Mouse (Mus musculus) stomach, embryonic 15.5 days (tissue): ENCODE measurements around the gene Samsn1. TPM values are rescaled to one million over a fixed set of nuclear protein-coding genes. Genes with fewer than 3 reads are reported as not detected.
A peak's percentile ranks its signal among the peaks of the same experiment; 100 is the strongest.

Source experiments
- ATAC-seq: fragments of 200-750 bp; cut with Nextera tagmentation; 2 replicates; pipeline ENCODE4 v1.8.0; 2017; ENCODE audit warnings: low read depth, moderate number of reproducible peaks, moderate TSS enrichment; ENCODE audit not compliant: insufficient read depth, low FRiP score
- H3K27ac ChIP-seq: fragments of 300-500 bp; sonication (generic); 2 replicates; pipeline ENCODE4 v1.5.1; 2015; ENCODE audit warnings: mild to moderate bottlenecking, inconsistent platforms
- H3K27me3 ChIP-seq: fragments of 300-500 bp; sonication (generic); replicated peaks from 2 replicates; pipeline ENCODE4 v1.6.1; 2015; ENCODE audit warnings: inconsistent platforms
- H3K36me3 ChIP-seq: fragments of 300-500 bp; sonication (generic); 2 replicates; pipeline ENCODE4 v1.6.1; 2015; ENCODE audit warnings: inconsistent platforms
- H3K4me1 ChIP-seq: fragments of 300-500 bp; sonication (generic); 2 replicates; pipeline ENCODE4 v1.6.1; 2015; ENCODE audit warnings: inconsistent platforms
- H3K4me2 ChIP-seq: fragments of 300-500 bp; sonication (generic); 2 replicates; pipeline ENCODE4 v1.6.1; 2015; ENCODE audit warnings: mild to moderate bottlenecking, inconsistent platforms
- H3K4me3 ChIP-seq: fragments of 300-500 bp; sonication (generic); replicated peaks from 2 replicates; pipeline ENCODE4 v1.5.1; 2015; ENCODE audit warnings: inconsistent platforms
- H3K9ac ChIP-seq: fragments of 300-500 bp; sonication (generic); 2 replicates; pipeline ENCODE4 v1.6.1; 2015; ENCODE audit warnings: inconsistent platforms
- H3K9me3 ChIP-seq: fragments of 300-500 bp; sonication (generic); 2 replicates; pipeline ENCODE4 v1.6.1; 2016; ENCODE audit warnings: inconsistent platforms
- WGBS: fragments of 180-500 bp; shearing (Covaris S2); methylation state at CpG from one replicate; pipeline ENCODE4 v1.1.7; 2015; 5-methylcytosine and 5-hydroxymethylcytosine counted together
- polyA plus RNA-seq: library from polyadenylated mRNA; unstranded; fragments of >200 nt; fragmentation: Nextera tagmentation; extraction: Ambion mirVana; gene quantifications from 2 replicates; pipeline ENCODE4 v1.2.1, GENCODE M21; 2015

Gene Samsn1
- polyA plus RNA-seq, 1 experiment from 2014 or later = 3.7 TPM

GRCm38 (mm10) chr16:75865505-75865904, 156.6 kb downstream of the Samsn1 start:
- Histone ChIP-seq H3K27ac (no peak overlapping the region), H3K36me3 (no peaks in the 10 kb centered on the region), H3K4me1 (no peaks in the 10 kb centered on the region), H3K9ac (no peak overlapping the region), H3K4me2 (no peak overlapping the region), H3K4me3 (no peak overlapping the region), H3K27me3 (no peaks in the 10 kb centered on the region), H3K9me3 (no peaks in the 10 kb centered on the region)
- 77% methylated on average over 6 of the region's 6 CpGs for WGBS
- no peak for ATAC-seq

- no peaks in the 10 kb centered on the region for H3K4me1 ChIP-seq
- H3K27me3 ChIP-seq = no peaks in the 10 kb centered on the region
- no peak overlapping the region for H3K27ac ChIP-seq
- H3K4me2 ChIP-seq = no peak overlapping the region
- no peaks in the 10 kb centered on the region for H3K36me3 ChIP-seq
- no peaks in the 10 kb centered on the region for H3K9me3 ChIP-seq
- H3K4me3 ChIP-seq = no peak overlapping the region
- 60% methylated on average over 2 of the region's 2 CpGs for WGBS
- no peak for ATAC-seq
- H3K9ac ChIP-seq = no peak overlapping the region
These were observed 157.4 kb downstream of the Samsn1 start for GRCm38 (mm10) chr16:75864673-75865072.

- no peaks in the 10 kb centered on the region for H3K9me3 ChIP-seq
- ATAC-seq = no peak
- WGBS = 63% methylated on average over 2 of the region's 2 CpGs
These were observed 165.7 kb downstream of the Samsn1 start for GRCm38 (mm10) chr16:75856343-75856742.

GRCm38 (mm10) chr16:75855402-75855801, 166.7 kb downstream of the Samsn1 start:
- Histone ChIP-seq H3K27me3 (no peaks in the 10 kb centered on the region), H3K4me1 (no peaks in the 10 kb centered on the region), H3K9me3 (no peaks in the 10 kb centered on the region), H3K36me3 (no peaks in the 10 kb centered on the region), H3K27ac (no peak overlapping the region), H3K4me3 (no peak overlapping the region), H3K9ac (no peak overlapping the region), H3K4me2 (no peak overlapping the region)
- no peak for ATAC-seq
- WGBS = 73% methylated on average over 7 of the region's 7 CpGs

More at GRCm38 (mm10) chr16:75856343-75856742, 165.7 kb downstream of the Samsn1 start:
- H3K27ac ChIP-seq = no peak overlapping the region
- no peak overlapping the region for H3K4me2 ChIP-seq
- no peaks in the 10 kb centered on the region for H3K36me3 ChIP-seq
- no peak overlapping the region for H3K4me3 ChIP-seq
- H3K9ac ChIP-seq = no peak overlapping the region
- no peaks in the 10 kb centered on the region for H3K27me3 ChIP-seq
- H3K4me1 ChIP-seq = no peaks in the 10 kb centered on the region

- no peak overlapping the region for H3K4me2 ChIP-seq
- WGBS = 85% methylated on average over 9 of the region's 9 CpGs
- H3K36me3 ChIP-seq = no peaks in the 10 kb centered on the region
- no peaks in the 10 kb centered on the region for H3K27me3 ChIP-seq
- no peak overlapping the region for H3K9ac ChIP-seq
- H3K4me3 ChIP-seq = no peak overlapping the region
- no peaks in the 10 kb centered on the region for H3K9me3 ChIP-seq
- no peak overlapping the region for H3K27ac ChIP-seq
- no peaks in the 10 kb centered on the region for H3K4me1 ChIP-seq
- ATAC-seq = no peak
These were observed 168.4 kb downstream of the Samsn1 start for GRCm38 (mm10) chr16:75853556-75854271.

- H3K36me3 ChIP-seq = no peaks in the 10 kb centered on the region
- whole genome bisulfite sequencing = 57% methylated on average over 2 of the region's 2 CpGs
- no peaks in the 10 kb centered on the region for H3K4me1 ChIP-seq
- no peak overlapping the region for H3K4me2 ChIP-seq
- no peak overlapping the region for H3K4me3 ChIP-seq
- H3K27me3 ChIP-seq = no peaks in the 10 kb centered on the region
- H3K27ac ChIP-seq = no peak overlapping the region
- no peaks in the 10 kb centered on the region for H3K9me3 ChIP-seq
- no peak overlapping the region for H3K9ac ChIP-seq
- ATAC-seq = no peak
These were observed 169.6 kb downstream of the Samsn1 start for GRCm38 (mm10) chr16:75852485-75852884.

- 89% methylated on average over 6 of the region's 6 CpGs for WGBS
- no peak overlapping the region for H3K27ac ChIP-seq
These were observed 173.0 kb downstream of the Samsn1 start for GRCm38 (mm10) chr16:75849039-75849438.

GRCm38 (mm10) chr16:75843653-75844062, 178.4 kb downstream of the Samsn1 start:
- no peaks in the 10 kb centered on the region for H3K4me1 ChIP-seq

More at GRCm38 (mm10) chr16:75849039-75849438, 173.0 kb downstream of the Samsn1 start:
- H3K36me3 ChIP-seq = no peaks in the 10 kb centered on the region
- H3K9ac ChIP-seq = no peak overlapping the region
- no peaks in the 10 kb centered on the region for H3K4me1 ChIP-seq
- H3K27me3 ChIP-seq = no peaks in the 10 kb centered on the region
- no peaks in the 10 kb centered on the region for H3K9me3 ChIP-seq
- no peak overlapping the region for H3K4me2 ChIP-seq
- no peak overlapping the region for H3K4me3 ChIP-seq
- no peak for ATAC-seq

GRCm38 (mm10) chr16:75843031-75843430, 179.1 kb downstream of the Samsn1 start:
- Histone ChIP-seq H3K4me2 (no peak overlapping the region), H3K4me1 (no peaks in the 10 kb centered on the region), H3K9ac (no peak overlapping the region), H3K27me3 (no peaks in the 10 kb centered on the region), H3K36me3 (no peaks in the 10 kb centered on the region), H3K27ac (no peak overlapping the region), H3K4me3 (no peak overlapping the region), H3K9me3 (no peaks in the 10 kb centered on the region)
- 89% methylated on average over 9 of the region's 9 CpGs for WGBS
- ATAC-seq = no peak

More at GRCm38 (mm10) chr16:75843653-75844062, 178.4 kb downstream of the Samsn1 start:
- Histone ChIP-seq H3K27ac (no peak overlapping the region), H3K9me3 (no peaks in the 10 kb centered on the region), H3K4me2 (no peak overlapping the region), H3K4me3 (no peak overlapping the region), H3K9ac (no peak overlapping the region), H3K27me3 (no peaks in the 10 kb centered on the region), H3K36me3 (no peaks in the 10 kb centered on the region)
- no peak for ATAC-seq
- 75% methylated on average over 7 of the region's 7 CpGs for WGBS

- no peaks in the 10 kb centered on the region for H3K27me3 ChIP-seq
- H3K4me2 ChIP-seq = no peak overlapping the region
- no peaks in the 10 kb centered on the region for H3K9me3 ChIP-seq
- ATAC-seq = no peak
- WGBS = 85% methylated on average over 9 of the region's 9 CpGs
- H3K4me3 ChIP-seq = no peak overlapping the region
- H3K9ac ChIP-seq = no peak overlapping the region
- H3K36me3 ChIP-seq = no peaks in the 10 kb centered on the region
- H3K4me1 ChIP-seq = no peaks in the 10 kb centered on the region
- H3K27ac ChIP-seq = no peak overlapping the region
These were observed 179.5 kb downstream of the Samsn1 start for GRCm38 (mm10) chr16:75842569-75842968.

GRCm38 (mm10) chr16:75837728-75838451, 184.2 kb downstream of the Samsn1 start:
- Histone ChIP-seq H3K36me3 (no peaks in the 10 kb centered on the region), H3K27me3 (no peaks in the 10 kb centered on the region), H3K4me2 (no peak overlapping the region), H3K27ac (no peak overlapping the region), H3K4me1 (no peaks in the 10 kb centered on the region), H3K9me3 (no peaks in the 10 kb centered on the region), H3K9ac (no peak overlapping the region), H3K4me3 (no peak overlapping the region)
- ATAC-seq = peak; percentile 79; the same call in 1 of the 2 replicates
- WGBS = 80% methylated on average over 5 of the region's 5 CpGs

GRCm38 (mm10) chr16:75831390-75831789, 190.7 kb downstream of the Samsn1 start:
- no peaks in the 10 kb centered on the region for H3K4me1 ChIP-seq
- ATAC-seq = no peak
- no peak overlapping the region for H3K9ac ChIP-seq
- no peak overlapping the region for H3K27ac ChIP-seq
- H3K4me3 ChIP-seq = no peak overlapping the region
- WGBS = 33% methylated on average over 4 of the region's 4 CpGs
- no peaks in the 10 kb centered on the region for H3K9me3 ChIP-seq
- no peaks in the 10 kb centered on the region for H3K36me3 ChIP-seq
- H3K27me3 ChIP-seq = no peaks in the 10 kb centered on the region
- no peak overlapping the region for H3K4me2 ChIP-seq
